Mouse (Mus musculus): ENCODE measurements around the gene Dusp14. TPM values are rescaled to one million over a fixed set of nuclear protein-coding genes. Genes with fewer than 3 reads are reported as not detected.

The Dusp14 gene
- polyA plus RNA-seq (2014; fragmentation: Nextera tagmentation; extraction: Ambion mirVana): 8.4 and 9.0 TPM in 2 replicates

GRCm38 (mm10) chr11:84069034-84069370, at the start of gene Dusp14:
TSS of gene Dusp14 (minus strand) at chr11:84069261.
- peak within 1 kb of the TSS; percentile 64 for H3K4me3 ChIP-seq (replicated peaks; ENCODE audit: low read depth, low read length)
- H3K27me3 ChIP-seq (ENCODE audit: control insufficient read depth, insufficient read depth, low read length): peaks cover 36% of the 10 kb centered on the region
- ATAC-seq (ENCODE audit: low FRiP score, low TSS enrichment): no peak
- WGBS: 14% methylated on average over 11 of the region's 11 CpGs
- no peaks in the 10 kb centered on the region for H3K9me3 ChIP-seq (ENCODE audit: control insufficient read depth, low read length)
- no peaks in the 10 kb centered on the region for H3K36me3 ChIP-seq (ENCODE audit: control insufficient read depth, insufficient read depth, low read length)
- H3K9ac ChIP-seq (replicated peaks; ENCODE audit: low read length): peak within 1 kb of the TSS; percentile 62
- peaks cover 9% of the 10 kb centered on the region; the same call in 1 of the 2 replicates for H3K4me1 ChIP-seq (ENCODE audit: control insufficient read depth, insufficient read depth, low read length)
- no peak for DNase-seq
- H3K4me2 ChIP-seq (ENCODE audit: low read length): peak within 1 kb of the TSS; percentile 94
- no peak within 1 kb of the TSS for H3K27ac ChIP-seq (replicated peaks; ENCODE audit: low read depth, low read length)

- WGBS: 85% methylated on average over 4 of the region's 4 CpGs
- H3K9ac ChIP-seq (replicated peaks; ENCODE audit: low read length): no peak overlapping the region
- H3K36me3 ChIP-seq (ENCODE audit: control insufficient read depth, insufficient read depth, low read length): peaks cover 77% of the 10 kb centered on the region
- no peak for ATAC-seq (ENCODE audit: low FRiP score, low TSS enrichment)
- DNase-seq: no peak
- H3K27me3 ChIP-seq (ENCODE audit: control insufficient read depth, insufficient read depth, low read length): no peaks in the 10 kb centered on the region
- H3K4me2 ChIP-seq (ENCODE audit: low read length): no peak overlapping the region
- no peak overlapping the region for H3K4me3 ChIP-seq (replicated peaks; ENCODE audit: low read depth, low read length)
- no peak overlapping the region for H3K27ac ChIP-seq (replicated peaks; ENCODE audit: low read depth, low read length)
- H3K4me1 ChIP-seq (ENCODE audit: control insufficient read depth, insufficient read depth, low read length): no peaks in the 10 kb centered on the region
- H3K9me3 ChIP-seq (ENCODE audit: control insufficient read depth, low read length): no peaks in the 10 kb centered on the region
Measured at GRCm38 (mm10) chr11:84117431-84117830, 48.4 kb upstream of the Dusp14 start.

GRCm38 (mm10) chr11:84116221-84116620, 47.2 kb upstream of the Dusp14 start:
- H3K27ac ChIP-seq (replicated peaks; ENCODE audit: low read depth, low read length): no peak overlapping the region
- no peaks in the 10 kb centered on the region for H3K4me1 ChIP-seq (ENCODE audit: control insufficient read depth, insufficient read depth, low read length)
- H3K9me3 ChIP-seq (ENCODE audit: control insufficient read depth, low read length): no peaks in the 10 kb centered on the region
- no peak overlapping the region for H3K4me3 ChIP-seq (replicated peaks; ENCODE audit: low read depth, low read length)
- DNase-seq: no peak
- H3K36me3 ChIP-seq (ENCODE audit: control insufficient read depth, insufficient read depth, low read length): peaks cover 69% of the 10 kb centered on the region
- WGBS: 65% methylated on average over 2 of the region's 2 CpGs
- no peak overlapping the region for H3K4me2 ChIP-seq (ENCODE audit: low read length)
- ATAC-seq (ENCODE audit: low FRiP score, low TSS enrichment): no peak
- H3K9ac ChIP-seq (replicated peaks; ENCODE audit: low read length): no peak overlapping the region
- H3K27me3 ChIP-seq (ENCODE audit: control insufficient read depth, insufficient read depth, low read length): no peaks in the 10 kb centered on the region

- no peak overlapping the region for H3K27ac ChIP-seq (replicated peaks; ENCODE audit: low read depth, low read length)
- no peak overlapping the region for H3K4me3 ChIP-seq (replicated peaks; ENCODE audit: low read depth, low read length)
- DNase-seq (no peak), ATAC-seq (ENCODE audit: low FRiP score, low TSS enrichment) (no peak)
- H3K27me3 ChIP-seq (ENCODE audit: control insufficient read depth, insufficient read depth, low read length): no peaks in the 10 kb centered on the region
- H3K4me1 ChIP-seq (ENCODE audit: control insufficient read depth, insufficient read depth, low read length): no peaks in the 10 kb centered on the region
- H3K9ac ChIP-seq (replicated peaks; ENCODE audit: low read length): no peak overlapping the region
- H3K36me3 ChIP-seq (ENCODE audit: control insufficient read depth, insufficient read depth, low read length): peaks cover 64% of the 10 kb centered on the region
- 94% methylated on average over 9 of the region's 9 CpGs for whole genome bisulfite sequencing
- no peak overlapping the region for H3K4me2 ChIP-seq (ENCODE audit: low read length)
- no peaks in the 10 kb centered on the region for H3K9me3 ChIP-seq (ENCODE audit: control insufficient read depth, low read length)
Measured at GRCm38 (mm10) chr11:84115646-84116045, 46.6 kb upstream of the Dusp14 start.

GRCm38 (mm10) chr11:84113623-84114022, 44.6 kb upstream of the Dusp14 start:
- H3K4me3 ChIP-seq (replicated peaks; ENCODE audit: low read depth, low read length): no peak overlapping the region
- DNase-seq: no peak
- ATAC-seq (ENCODE audit: low FRiP score, low TSS enrichment): no peak
- no peak overlapping the region for H3K27ac ChIP-seq (replicated peaks; ENCODE audit: low read depth, low read length)
- no peaks in the 10 kb centered on the region for H3K27me3 ChIP-seq (ENCODE audit: control insufficient read depth, insufficient read depth, low read length)
- no peaks in the 10 kb centered on the region for H3K9me3 ChIP-seq (ENCODE audit: control insufficient read depth, low read length)
- peaks cover 59% of the 10 kb centered on the region for H3K36me3 ChIP-seq (ENCODE audit: control insufficient read depth, insufficient read depth, low read length)
- H3K4me2 ChIP-seq (ENCODE audit: low read length): no peak overlapping the region
- H3K9ac ChIP-seq (replicated peaks; ENCODE audit: low read length): no peak overlapping the region
- H3K4me1 ChIP-seq (ENCODE audit: control insufficient read depth, insufficient read depth, low read length): no peaks in the 10 kb centered on the region
- 95% methylated on average over 5 of the region's 5 CpGs for WGBS

GRCm38 (mm10) chr11:84107137-84107536, 38.1 kb upstream of the Dusp14 start:
- Histone ChIP-seq H3K4me2 (ENCODE audit: low read length) (no peak overlapping the region), H3K9me3 (ENCODE audit: control insufficient read depth, low read length) (no peaks in the 10 kb centered on the region), H3K27me3 (ENCODE audit: control insufficient read depth, insufficient read depth, low read length) (no peaks in the 10 kb centered on the region), H3K4me1 (ENCODE audit: control insufficient read depth, insufficient read depth, low read length) (no peaks in the 10 kb centered on the region), H3K4me3 (replicated peaks; ENCODE audit: low read depth, low read length) (no peak overlapping the region), H3K27ac (replicated peaks; ENCODE audit: low read depth, low read length) (no peak overlapping the region), H3K9ac (replicated peaks; ENCODE audit: low read length) (no peak overlapping the region), H3K36me3 (ENCODE audit: control insufficient read depth, insufficient read depth, low read length) (peaks cover 80% of the 10 kb centered on the region)
- no peak for ATAC-seq (ENCODE audit: low FRiP score, low TSS enrichment)
- 84% methylated on average over 2 of the region's 2 CpGs for WGBS
- DNase-seq: no peak

GRCm38 (mm10) chr11:84104036-84104435, 35.0 kb upstream of the Dusp14 start:
- H3K9me3 ChIP-seq (ENCODE audit: control insufficient read depth, low read length): no peaks in the 10 kb centered on the region
- no peak overlapping the region for H3K9ac ChIP-seq (replicated peaks; ENCODE audit: low read length)
- no peak overlapping the region for H3K4me2 ChIP-seq (ENCODE audit: low read length)
- H3K27ac ChIP-seq (replicated peaks; ENCODE audit: low read depth, low read length): no peak overlapping the region
- no peak for ATAC-seq (ENCODE audit: low FRiP score, low TSS enrichment)
- no peaks in the 10 kb centered on the region for H3K4me1 ChIP-seq (ENCODE audit: control insufficient read depth, insufficient read depth, low read length)
- no peak for DNase-seq
- WGBS: 93% methylated on average over 6 of the region's 6 CpGs
- peaks cover 85% of the 10 kb centered on the region for H3K36me3 ChIP-seq (ENCODE audit: control insufficient read depth, insufficient read depth, low read length)
- no peaks in the 10 kb centered on the region for H3K27me3 ChIP-seq (ENCODE audit: control insufficient read depth, insufficient read depth, low read length)
- H3K4me3 ChIP-seq (replicated peaks; ENCODE audit: low read depth, low read length): no peak overlapping the region

GRCm38 (mm10) chr11:84101182-84101581, 32.1 kb upstream of the Dusp14 start:
- peaks cover 70% of the 10 kb centered on the region for H3K36me3 ChIP-seq (ENCODE audit: control insufficient read depth, insufficient read depth, low read length)
- H3K9me3 ChIP-seq (ENCODE audit: control insufficient read depth, low read length): no peaks in the 10 kb centered on the region
- H3K4me3 ChIP-seq (replicated peaks; ENCODE audit: low read depth, low read length): no peak overlapping the region
- no peak overlapping the region for H3K9ac ChIP-seq (replicated peaks; ENCODE audit: low read length)
- DNase-seq: peak; percentile 25
- no peaks in the 10 kb centered on the region for H3K4me1 ChIP-seq (ENCODE audit: control insufficient read depth, insufficient read depth, low read length)
- ATAC-seq (ENCODE audit: low FRiP score, low TSS enrichment): no peak
- no peak overlapping the region for H3K4me2 ChIP-seq (ENCODE audit: low read length)
- no peak overlapping the region for H3K27ac ChIP-seq (replicated peaks; ENCODE audit: low read depth, low read length)
- no peaks in the 10 kb centered on the region for H3K27me3 ChIP-seq (ENCODE audit: control insufficient read depth, insufficient read depth, low read length)

- 83% methylated on average over 5 of the region's 5 CpGs for WGBS
- DNase-seq: no peak
Measured at GRCm38 (mm10) chr11:84097251-84097998, 28.4 kb upstream of the Dusp14 start.

More at GRCm38 (mm10) chr11:84097251-84097998, 28.4 kb upstream of the Dusp14 start:
- Histone ChIP-seq H3K9me3 (ENCODE audit: control insufficient read depth, low read length) (no peaks in the 10 kb centered on the region), H3K27ac (replicated peaks; ENCODE audit: low read depth, low read length) (no peak overlapping the region), H3K36me3 (ENCODE audit: control insufficient read depth, insufficient read depth, low read length) (peaks cover 46% of the 10 kb centered on the region), H3K4me1 (ENCODE audit: control insufficient read depth, insufficient read depth, low read length) (no peaks in the 10 kb centered on the region), H3K27me3 (ENCODE audit: control insufficient read depth, insufficient read depth, low read length) (no peaks in the 10 kb centered on the region), H3K4me2 (ENCODE audit: low read length) (no peak overlapping the region), H3K4me3 (replicated peaks; ENCODE audit: low read depth, low read length) (no peak overlapping the region), H3K9ac (replicated peaks; ENCODE audit: low read length) (no peak overlapping the region)
- no peak for ATAC-seq (ENCODE audit: low FRiP score, low TSS enrichment)
